Mouse (Mus musculus): ENCODE measurements at regions not wholly inside any gene's neighbourhood (a gene's known extent, or its start where the extent isn't known, plus 50 kb on each side); places are given as distances from the start of the nearest gene placed in this dataset.

GRCm38 (mm10) chr11:64321900-64322425 lies 113.2 kb upstream of the Hs3st3a1 start:
- 77% methylated on average over 8 of the region's 8 CpGs for WGBS
- no peak for TF ChIP-seq CTCF (IDR thresholded peaks at IDR 0.05; ENCODE audit: low read depth)

GRCm38 (mm10) chr11:64317458-64317857 lies 117.7 kb upstream of the Hs3st3a1 start:
- H3K4me1 ChIP-seq (replicated peaks; ENCODE audit: control insufficient read depth, insufficient read depth, low read length), result no peaks in the 10 kb centered on the region
- no peak for TF ChIP-seq CTCF (IDR thresholded peaks at IDR 0.05; ENCODE audit: low read depth)

More at GRCm38 (mm10) chr11:64321900-64322425, 113.2 kb upstream of the Hs3st3a1 start:
- no peak for ATAC-seq
- H3K36me3 ChIP-seq (ENCODE audit: control insufficient read depth, insufficient read depth), result no peaks in the 10 kb centered on the region
- H3K27ac ChIP-seq (ENCODE audit: low read depth, low read length), result no peak overlapping the region
- no peak overlapping the region for H3K4me2 ChIP-seq (replicated peaks; ENCODE audit: low read depth)
- H3K4me3 ChIP-seq (ENCODE audit: low read depth, low read length), result no peak overlapping the region
- no peak overlapping the region for H3K9ac ChIP-seq (ENCODE audit: low read depth, low read length)
- no peaks in the 10 kb centered on the region for H3K4me1 ChIP-seq (replicated peaks; ENCODE audit: control insufficient read depth, insufficient read depth, low read length)
- no peaks in the 10 kb centered on the region for H3K27me3 ChIP-seq (replicated peaks; ENCODE audit: control insufficient read depth, insufficient read depth, low read length)
- H3K9me3 ChIP-seq (ENCODE audit: control insufficient read depth), result no peaks in the 10 kb centered on the region

GRCm38 (mm10) chr11:64314997-64315396 lies 120.1 kb upstream of the Hs3st3a1 start:
- Histone ChIP-seq H3K36me3 (ENCODE audit: control insufficient read depth, insufficient read depth) (no peaks in the 10 kb centered on the region), H3K9me3 (ENCODE audit: control insufficient read depth) (no peaks in the 10 kb centered on the region), H3K27me3 (replicated peaks; ENCODE audit: control insufficient read depth, insufficient read depth, low read length) (no peaks in the 10 kb centered on the region), H3K4me2 (replicated peaks; ENCODE audit: low read depth) (no peak overlapping the region), H3K4me1 (replicated peaks; ENCODE audit: control insufficient read depth, insufficient read depth, low read length) (no peaks in the 10 kb centered on the region), H3K27ac (ENCODE audit: low read depth, low read length) (no peak overlapping the region), H3K9ac (ENCODE audit: low read depth, low read length) (no peak overlapping the region), H3K4me3 (ENCODE audit: low read depth, low read length) (no peak overlapping the region)
- TF ChIP-seq CTCF (IDR thresholded peaks at IDR 0.05; ENCODE audit: low read depth), result no peak
- ATAC-seq, result no peak
- 55% methylated on average over 5 of the region's 5 CpGs for WGBS

More at GRCm38 (mm10) chr11:64317458-64317857, 117.7 kb upstream of the Hs3st3a1 start:
- Histone ChIP-seq H3K9ac (ENCODE audit: low read depth, low read length) (no peak overlapping the region), H3K27ac (ENCODE audit: low read depth, low read length) (no peak overlapping the region), H3K27me3 (replicated peaks; ENCODE audit: control insufficient read depth, insufficient read depth, low read length) (no peaks in the 10 kb centered on the region), H3K36me3 (ENCODE audit: control insufficient read depth, insufficient read depth) (no peaks in the 10 kb centered on the region), H3K4me2 (replicated peaks; ENCODE audit: low read depth) (no peak overlapping the region), H3K4me3 (ENCODE audit: low read depth, low read length) (no peak overlapping the region), H3K9me3 (ENCODE audit: control insufficient read depth) (no peaks in the 10 kb centered on the region)
- WGBS, result 70% methylated on average over 6 of the region's 6 CpGs
- ATAC-seq, result no peak

- H3K4me3 ChIP-seq (ENCODE audit: low read depth, low read length), result no peak overlapping the region
- no peak overlapping the region for H3K27ac ChIP-seq (ENCODE audit: low read depth, low read length)
- no peaks in the 10 kb centered on the region for H3K27me3 ChIP-seq (replicated peaks; ENCODE audit: control insufficient read depth, insufficient read depth, low read length)
- H3K36me3 ChIP-seq (ENCODE audit: control insufficient read depth, insufficient read depth), result no peaks in the 10 kb centered on the region
- no peaks in the 10 kb centered on the region for H3K4me1 ChIP-seq (replicated peaks; ENCODE audit: control insufficient read depth, insufficient read depth, low read length)
- no peak for TF ChIP-seq CTCF (IDR thresholded peaks at IDR 0.05; ENCODE audit: low read depth)
- no peak overlapping the region for H3K9ac ChIP-seq (ENCODE audit: low read depth, low read length)
- WGBS, result 61% methylated on average over 5 of the region's 5 CpGs
- H3K4me2 ChIP-seq (replicated peaks; ENCODE audit: low read depth), result no peak overlapping the region
- no peaks in the 10 kb centered on the region for H3K9me3 ChIP-seq (ENCODE audit: control insufficient read depth)
- no peak for ATAC-seq
Observed at GRCm38 (mm10) chr11:64313241-64313640, 121.9 kb upstream of the Hs3st3a1 start.

GRCm38 (mm10) chr11:64309881-64310280 lies 125.3 kb upstream of the Hs3st3a1 start:
- H3K9me3 ChIP-seq (ENCODE audit: control insufficient read depth), result no peaks in the 10 kb centered on the region
- ATAC-seq, result no peak
- no peaks in the 10 kb centered on the region for H3K4me1 ChIP-seq (replicated peaks; ENCODE audit: control insufficient read depth, insufficient read depth, low read length)
- H3K9ac ChIP-seq (ENCODE audit: low read depth, low read length), result no peak overlapping the region
- no peak overlapping the region for H3K4me3 ChIP-seq (ENCODE audit: low read depth, low read length)
- no peaks in the 10 kb centered on the region for H3K36me3 ChIP-seq (ENCODE audit: control insufficient read depth, insufficient read depth)
- no peak for TF ChIP-seq CTCF (IDR thresholded peaks at IDR 0.05; ENCODE audit: low read depth)
- H3K4me2 ChIP-seq (replicated peaks; ENCODE audit: low read depth), result no peak overlapping the region
- no peaks in the 10 kb centered on the region for H3K27me3 ChIP-seq (replicated peaks; ENCODE audit: control insufficient read depth, insufficient read depth, low read length)
- H3K27ac ChIP-seq (ENCODE audit: low read depth, low read length), result no peak overlapping the region

- H3K27me3 ChIP-seq (replicated peaks; ENCODE audit: control insufficient read depth, insufficient read depth, low read length), result no peaks in the 10 kb centered on the region
- no peak for TF ChIP-seq CTCF (IDR thresholded peaks at IDR 0.05; ENCODE audit: low read depth)
Observed at GRCm38 (mm10) chr11:64297825-64298224, 137.3 kb upstream of the Hs3st3a1 start.

GRCm38 (mm10) chr11:64288236-64288635 lies 146.9 kb upstream of the Hs3st3a1 start:
- Histone ChIP-seq H3K4me1 (replicated peaks; ENCODE audit: control insufficient read depth, insufficient read depth, low read length) (no peaks in the 10 kb centered on the region), H3K9ac (ENCODE audit: low read depth, low read length) (no peak overlapping the region), H3K27ac (ENCODE audit: low read depth, low read length) (no peak overlapping the region), H3K27me3 (replicated peaks; ENCODE audit: control insufficient read depth, insufficient read depth, low read length) (no peaks in the 10 kb centered on the region), H3K4me3 (ENCODE audit: low read depth, low read length) (no peak overlapping the region), H3K4me2 (replicated peaks; ENCODE audit: low read depth) (no peak overlapping the region), H3K9me3 (ENCODE audit: control insufficient read depth) (no peaks in the 10 kb centered on the region), H3K36me3 (ENCODE audit: control insufficient read depth, insufficient read depth) (no peaks in the 10 kb centered on the region)
- 91% methylated on average over 3 of the region's 3 CpGs for WGBS
- no peak for ATAC-seq
- TF ChIP-seq CTCF (IDR thresholded peaks at IDR 0.05; ENCODE audit: low read depth), result no peak

More at GRCm38 (mm10) chr11:64297825-64298224, 137.3 kb upstream of the Hs3st3a1 start:
- no peak overlapping the region for H3K27ac ChIP-seq (ENCODE audit: low read depth, low read length)
- no peaks in the 10 kb centered on the region for H3K9me3 ChIP-seq (ENCODE audit: control insufficient read depth)
- no peak for ATAC-seq
- 5% methylated on average over 5 of the region's 5 CpGs for WGBS
- no peak overlapping the region for H3K4me2 ChIP-seq (replicated peaks; ENCODE audit: low read depth)
- no peak overlapping the region for H3K9ac ChIP-seq (ENCODE audit: low read depth, low read length)
- no peaks in the 10 kb centered on the region for H3K4me1 ChIP-seq (replicated peaks; ENCODE audit: control insufficient read depth, insufficient read depth, low read length)
- no peak overlapping the region for H3K4me3 ChIP-seq (ENCODE audit: low read depth, low read length)
- no peaks in the 10 kb centered on the region for H3K36me3 ChIP-seq (ENCODE audit: control insufficient read depth, insufficient read depth)
